Mouse (Mus musculus): ENCODE results near the gene Cd207. TPM values are rescaled to one million over a fixed set of nuclear protein-coding genes. Genes with fewer than 3 reads are reported as not detected.
"Not testable (repeated sequence)": the region's sequence is repeated elsewhere in the genome, so short reads cannot be mapped to it uniquely, and the experiment has no call there.

Cd207 gene
- total RNA-seq, 2 experiments from 2014 or later: 0.37 to 0.76 TPM

DNA sequence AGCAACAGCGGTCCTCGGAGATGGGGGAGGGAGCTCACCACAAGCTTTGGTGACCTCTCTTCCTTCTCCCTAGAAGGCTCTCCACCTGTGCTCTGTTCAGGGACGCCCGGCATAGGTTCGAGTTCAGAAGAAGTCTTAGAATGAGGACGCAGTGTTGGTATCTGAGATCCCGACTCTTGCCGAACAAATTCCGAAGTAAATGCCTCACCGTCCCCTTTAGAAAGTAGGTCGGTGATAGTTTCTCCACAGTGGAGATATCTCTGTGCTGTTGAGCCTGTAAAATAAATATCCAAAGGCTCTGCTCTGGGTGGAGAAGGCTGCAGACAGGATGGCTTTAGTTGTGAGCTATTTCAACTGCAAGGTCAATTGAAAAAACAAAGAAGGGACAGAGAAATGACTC is 23.3 kb upstream of the Cd207 start:
- intact Hi-C loops (cut with DNase I): no loop called here
- DNase-seq: no peak

DNA sequence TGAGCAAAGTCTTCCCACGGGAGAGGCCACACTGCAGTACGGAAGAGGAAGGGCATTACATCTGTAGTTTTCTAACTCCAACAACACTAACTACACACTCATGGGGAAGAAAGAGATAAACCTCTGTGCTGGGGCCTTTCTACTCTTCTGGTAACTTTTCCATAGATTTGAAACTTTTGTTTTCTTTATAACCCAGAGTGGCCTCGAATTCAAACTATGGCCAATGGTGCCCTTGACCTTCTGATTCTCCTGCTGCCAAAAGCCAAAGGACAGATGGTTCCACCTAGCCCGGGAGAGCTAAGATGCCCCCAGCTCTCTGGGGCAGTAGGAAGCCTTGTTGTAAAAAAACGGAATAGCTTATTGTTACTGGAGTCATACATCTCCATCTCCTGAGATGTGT is 22.3 kb upstream of the Cd207 start:
- intact Hi-C loops (cut with DNase I): no loop called here
- DNase-seq: no peak

DNA sequence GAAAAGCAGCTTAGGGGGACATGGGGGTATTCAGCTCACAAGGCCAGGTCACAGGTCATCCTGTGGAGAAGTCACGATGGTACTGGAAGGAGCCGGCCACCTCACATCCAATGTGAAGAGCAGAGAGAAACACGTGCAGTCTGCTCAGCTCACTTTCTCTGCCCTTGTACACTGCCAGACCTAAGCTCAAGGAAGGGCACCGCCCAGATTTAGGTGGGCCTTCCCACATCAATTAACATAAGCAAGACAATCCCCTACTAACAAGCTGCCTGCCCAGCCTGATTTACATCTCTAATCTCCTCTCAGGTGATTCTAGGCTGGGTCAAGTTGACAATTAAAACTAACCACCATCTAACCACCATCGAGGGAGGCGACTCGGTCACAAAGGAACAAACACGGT is 20.3 kb upstream of the Cd207 start:
- intact Hi-C loops (cut with DNase I): no loop called here
- no peak for DNase-seq

DNA sequence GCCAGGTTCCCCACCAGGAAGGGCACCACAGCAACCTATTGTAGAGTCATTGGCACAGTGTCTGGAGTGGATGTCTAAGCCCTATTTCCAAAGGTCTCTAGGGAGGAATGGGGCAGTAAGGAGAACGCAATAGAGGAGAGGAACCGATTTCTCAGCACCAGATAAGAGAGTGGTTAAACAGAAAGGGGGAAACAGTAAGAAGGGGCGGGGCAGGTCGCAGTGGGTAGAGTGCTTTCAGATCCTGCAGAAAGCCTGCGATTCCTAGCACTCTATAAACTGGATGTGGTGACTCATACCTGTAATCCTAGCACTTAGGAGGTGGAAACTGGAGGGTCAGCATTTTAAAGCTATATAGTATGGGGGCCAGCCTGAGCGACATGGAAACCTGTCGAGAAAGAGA is 19.0 kb upstream of the Cd207 start:
- DNase-seq: no peak
- intact Hi-C loops (cut with DNase I): no loop called here

DNA sequence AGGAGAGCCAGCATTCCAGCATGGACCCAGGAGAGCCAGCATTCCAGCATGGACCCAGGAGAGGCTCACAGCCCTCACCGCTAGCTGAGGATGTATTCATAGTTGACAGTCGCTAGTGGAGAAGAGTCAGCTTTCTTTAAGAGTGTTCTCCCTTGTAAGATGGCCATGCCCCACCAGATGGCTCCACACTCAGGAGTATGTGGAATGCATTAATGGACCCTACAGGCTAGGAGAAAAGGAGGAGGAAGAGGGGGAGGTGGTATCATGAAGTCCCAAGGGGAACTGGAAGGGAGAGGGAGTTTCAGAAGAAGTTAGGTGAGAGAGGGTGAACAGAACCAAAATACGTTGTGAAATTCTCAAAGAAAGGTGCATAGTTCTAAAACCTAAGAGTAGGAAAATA is 18.1 kb upstream of the Cd207 start:
- no peak for DNase-seq
- intact Hi-C loops (cut with DNase I): no loop called here

DNA sequence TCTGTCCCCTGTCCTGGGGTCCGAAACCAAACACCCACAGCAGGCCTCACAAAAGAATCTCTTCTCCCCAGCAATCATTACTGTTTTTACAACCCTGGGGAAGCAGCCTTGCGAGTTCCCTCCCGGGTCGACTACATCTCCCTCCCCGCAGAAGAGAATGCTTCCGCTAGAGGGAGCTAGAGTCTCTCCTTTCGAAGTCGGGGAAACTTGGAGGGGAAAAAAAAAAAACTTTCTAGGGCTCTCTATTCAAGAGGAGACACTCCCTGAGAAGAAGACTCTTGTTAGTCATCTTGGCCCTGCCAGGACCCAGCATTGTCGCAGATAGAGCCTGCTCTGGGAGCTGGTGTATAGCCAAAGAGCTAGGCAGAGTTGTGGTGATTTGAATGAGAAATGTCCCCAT is 16.2 kb upstream of the Cd207 start:
- intact Hi-C loops (cut with DNase I): loop anchor here (1.0 kb wide), 1 partner anchor 37 kb away; no protein-coding TSS in a partner anchor
- DNase-seq: peak; percentile 23 to 78

DNA sequence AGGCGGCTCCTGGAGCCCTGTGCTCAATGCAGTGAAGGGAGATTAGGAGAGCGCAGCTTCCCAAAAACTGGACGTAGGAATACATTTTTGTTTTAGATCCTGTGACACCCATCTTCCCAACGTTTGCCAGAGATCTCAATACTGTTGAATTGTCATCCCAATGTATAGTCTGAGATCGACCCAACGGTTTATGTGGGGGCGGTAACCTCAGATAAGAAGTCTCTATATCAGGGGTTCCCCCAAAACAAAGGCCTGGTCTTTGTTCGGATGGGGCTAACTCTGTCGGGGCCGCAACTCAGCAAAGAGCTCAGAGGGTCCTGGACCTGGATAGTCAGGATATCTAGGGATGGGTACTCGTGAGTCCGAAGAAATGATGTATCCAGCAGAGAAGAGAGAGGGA is 15.3 kb upstream of the Cd207 start:
- DNase-seq: no peak
- intact Hi-C loops (cut with DNase I): no loop called here

DNA sequence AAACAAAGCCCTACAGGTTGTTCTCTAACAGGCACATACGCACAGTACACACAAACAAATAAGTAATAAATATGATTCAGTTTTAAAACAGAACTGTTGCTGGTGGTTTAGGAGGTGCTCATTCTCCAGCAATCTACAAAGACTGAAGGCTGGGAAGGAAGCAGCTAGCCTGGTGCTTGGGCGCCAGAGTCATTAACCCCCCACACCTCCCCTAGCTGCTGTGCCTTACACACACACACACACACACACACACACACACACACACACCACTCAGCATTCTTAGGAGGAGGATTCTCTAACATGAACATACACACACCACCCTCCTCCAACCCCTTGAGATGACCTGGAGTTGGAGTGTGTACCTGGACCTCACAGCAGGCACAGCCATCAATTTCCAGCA is 13.3 kb upstream of the Cd207 start:
- intact Hi-C loops (cut with DNase I): no loop called here
- DNase-seq: no peak

DNA sequence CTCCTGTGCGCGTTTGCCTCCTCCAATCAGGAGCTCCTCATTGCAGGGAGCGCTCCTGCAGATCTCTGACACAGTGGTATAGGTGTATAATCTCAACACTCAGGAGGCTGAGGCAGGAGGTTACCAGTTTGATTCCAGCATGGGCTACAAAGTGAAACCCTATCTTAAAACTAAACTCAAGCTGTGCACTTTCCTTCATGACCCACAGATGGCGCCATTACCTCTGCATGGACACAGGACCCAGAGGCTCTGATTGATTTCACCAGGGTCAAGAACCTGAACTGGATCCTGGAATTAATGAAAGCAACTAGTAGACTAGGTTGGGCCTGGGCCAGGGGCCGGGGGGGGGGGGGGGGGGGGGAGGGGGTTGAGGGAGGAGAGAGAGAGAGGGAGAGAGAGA is 12.6 kb upstream of the Cd207 start:
- DNase-seq: peak; percentile 43 to 69

DNA sequence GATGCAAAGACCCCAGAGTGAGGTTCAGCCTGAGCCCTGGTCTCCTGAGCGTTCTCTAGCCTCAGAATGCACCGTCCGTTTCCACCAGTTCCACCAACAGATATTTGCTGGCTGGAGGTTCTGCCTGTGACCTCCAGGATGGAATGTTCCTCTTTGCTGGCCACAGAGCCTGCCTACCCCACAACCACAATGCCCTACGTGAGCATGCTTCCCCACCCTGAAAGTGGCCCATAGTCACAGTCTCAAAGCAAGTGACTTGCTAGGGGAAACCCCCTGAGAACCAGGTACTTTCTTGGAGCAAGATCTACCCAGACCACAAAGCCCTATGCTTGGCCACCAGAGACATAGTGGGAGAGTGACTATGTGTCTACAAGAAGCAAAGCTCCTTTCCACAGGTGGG is 11.7 kb upstream of the Cd207 start:
- intact Hi-C loops (cut with DNase I): no loop called here
- no peak for DNase-seq

More for the DNA sequence above, 12.6 kb upstream of the Cd207 start:
- intact Hi-C loops (cut with DNase I): no loop called here

DNA sequence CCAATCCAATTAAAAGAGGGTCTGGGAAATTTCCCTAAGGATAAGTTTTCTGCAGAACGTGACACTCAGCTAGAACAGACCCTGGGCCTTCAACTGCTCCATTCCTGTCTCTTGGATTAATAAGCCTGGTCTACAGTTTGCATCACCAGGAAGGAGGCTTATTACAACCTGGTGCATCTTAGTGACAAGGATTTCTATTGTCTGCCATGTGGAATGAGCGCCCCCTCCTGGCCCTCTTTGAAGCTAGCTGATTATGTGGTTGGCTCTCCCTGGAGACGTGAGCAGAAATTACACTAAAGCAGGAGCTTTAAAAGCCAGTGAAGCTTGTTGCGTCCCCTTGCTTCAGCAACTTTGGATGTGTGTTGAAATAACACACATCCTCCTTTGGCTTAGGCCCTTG is 4.3 kb downstream of the Cd207 start:
- intact Hi-C loops (cut with DNase I): loop anchor here (1.0 to 10.0 kb wide), 3 partner anchors 90 to 449 kb away; no protein-coding TSS in a partner anchor
- peak; percentile 70 to 82 for DNase-seq

DNA sequence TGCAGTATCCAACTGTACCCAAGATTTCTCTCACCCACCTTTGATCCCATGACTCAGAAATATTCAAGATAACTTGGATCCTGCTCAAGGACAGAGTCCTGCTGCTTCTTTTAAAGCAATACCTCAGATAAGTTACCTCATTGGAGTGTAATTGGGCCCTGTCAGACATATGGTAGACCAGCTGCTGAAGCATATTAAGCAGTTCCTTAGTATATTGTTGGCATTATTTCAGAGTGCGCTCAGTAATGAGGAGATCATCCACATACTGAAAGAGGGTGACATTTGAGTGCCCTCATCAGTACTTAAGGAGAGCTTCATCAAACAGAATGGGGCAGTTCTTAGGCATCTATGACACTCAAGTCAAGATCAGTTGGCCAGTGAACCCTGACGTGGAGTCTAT is 12.6 kb downstream of the Cd207 start:
- no peak for DNase-seq
- intact Hi-C loops (cut with DNase I): no loop called here

DNA sequence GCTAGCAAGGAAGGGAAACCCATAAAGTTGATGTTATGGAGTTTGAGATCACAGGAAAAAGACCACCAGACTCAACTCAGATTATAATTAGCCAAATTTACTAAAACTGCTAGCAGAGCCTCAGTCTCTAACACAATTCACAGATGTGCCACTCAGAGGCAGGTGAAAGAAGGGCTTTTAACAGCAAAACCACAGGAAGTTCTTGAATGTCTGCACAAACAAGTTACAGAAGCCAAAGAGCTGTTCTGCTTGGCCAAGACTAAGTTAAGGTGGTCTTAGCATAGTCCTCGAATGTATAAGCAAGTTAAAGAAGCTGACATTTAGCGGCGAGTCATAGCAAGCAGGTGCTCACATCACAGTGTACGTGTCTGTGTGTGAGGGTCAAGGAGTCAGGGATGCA is 16.8 kb downstream of the Cd207 start:
- intact Hi-C loops (cut with DNase I): no loop called here
- no peak for DNase-seq

DNA sequence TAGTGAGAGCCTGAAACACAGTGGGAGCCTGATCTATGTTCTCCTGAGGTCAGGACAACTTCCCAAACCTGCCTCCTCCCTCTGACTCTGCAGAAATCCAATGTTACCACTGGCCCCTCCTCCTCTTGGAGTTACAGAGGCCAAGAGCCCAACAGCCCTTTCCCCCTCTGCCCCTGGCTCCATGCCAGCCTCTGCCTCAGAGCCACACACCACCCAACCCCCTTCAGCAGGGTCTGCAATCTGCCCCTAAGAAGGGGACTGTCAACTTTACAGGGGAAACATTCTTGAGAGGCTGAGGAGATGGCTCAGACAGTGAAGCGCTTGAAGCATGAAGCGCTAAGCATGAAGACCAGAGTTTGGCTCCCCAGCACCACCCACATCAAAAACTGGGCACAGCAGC is 21.6 kb downstream of the Cd207 start, which contains the start of gene Clec4f:
TSS of gene Clec4f (minus strand) at position 101 of the 400 bp plus-strand sequence.
- DNase-seq: no peak
- intact Hi-C loops (cut with DNase I): no loop called here

DNA sequence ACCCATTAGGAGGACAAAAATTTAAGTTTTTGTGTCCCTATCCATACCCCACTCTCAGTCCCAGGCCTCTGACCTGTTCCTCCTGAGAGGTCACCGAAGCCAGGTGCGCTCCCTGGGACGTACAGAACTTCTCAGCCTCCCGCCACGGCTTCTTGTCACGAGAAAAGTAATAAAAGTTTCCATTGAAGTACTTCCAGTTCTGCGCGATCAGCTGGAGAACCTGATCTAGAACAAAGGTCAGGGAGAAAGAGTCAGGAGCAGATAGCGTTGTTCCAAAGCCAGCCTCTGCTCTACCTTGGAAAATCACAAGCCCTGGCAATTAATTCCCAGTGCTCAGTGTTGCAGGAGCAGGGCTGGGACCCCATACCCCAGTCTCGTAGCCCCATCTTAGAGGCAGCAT is 30.9 kb downstream of the Cd207 start:
- intact Hi-C loops (cut with DNase I): no loop called here
- DNase-seq: no peak

DNA sequence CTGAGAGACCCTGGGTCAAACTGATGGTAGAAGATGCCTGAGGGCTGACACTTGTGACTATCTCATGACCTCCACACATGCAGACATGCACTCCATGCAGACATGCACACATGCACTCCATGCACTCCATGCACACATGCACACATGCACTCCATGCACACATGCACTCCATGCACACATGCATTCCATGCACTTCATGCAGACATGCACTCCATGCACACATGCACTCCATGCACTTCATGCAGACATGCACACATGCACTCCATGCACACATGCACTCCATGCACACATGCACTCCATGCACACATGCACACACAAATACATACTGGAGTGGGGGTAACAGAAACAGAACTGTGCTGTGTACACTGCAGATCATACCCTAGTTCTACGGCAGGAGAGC is 42.3 kb downstream of the Cd207 start:
- intact Hi-C loops (cut with DNase I): no loop called here

DNA sequence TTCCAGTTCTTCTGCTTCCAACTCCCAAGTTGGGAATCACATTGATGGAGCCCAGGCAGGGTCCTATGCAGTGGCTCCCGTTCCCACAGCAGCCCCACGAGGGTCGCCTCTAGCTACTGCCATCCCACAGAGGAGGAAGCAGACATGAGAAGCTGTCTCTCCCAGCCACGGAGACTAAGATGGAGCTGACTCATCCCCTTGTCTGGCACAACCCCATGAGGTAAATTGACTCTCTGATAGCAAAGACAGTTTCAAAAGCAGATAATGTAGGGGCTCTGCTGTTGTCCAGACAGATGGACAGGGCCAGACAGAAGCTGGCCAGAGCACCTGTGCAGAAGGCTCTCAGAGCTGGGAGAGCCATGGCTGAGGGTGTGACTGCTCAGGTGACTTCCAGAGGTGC is 43.0 kb downstream of the Cd207 start:
- DNase-seq; intact Hi-C loops (cut with DNase I): not testable (repeated sequence)

More for the DNA sequence above, 42.3 kb downstream of the Cd207 start:
- no peak for DNase-seq

DNA sequence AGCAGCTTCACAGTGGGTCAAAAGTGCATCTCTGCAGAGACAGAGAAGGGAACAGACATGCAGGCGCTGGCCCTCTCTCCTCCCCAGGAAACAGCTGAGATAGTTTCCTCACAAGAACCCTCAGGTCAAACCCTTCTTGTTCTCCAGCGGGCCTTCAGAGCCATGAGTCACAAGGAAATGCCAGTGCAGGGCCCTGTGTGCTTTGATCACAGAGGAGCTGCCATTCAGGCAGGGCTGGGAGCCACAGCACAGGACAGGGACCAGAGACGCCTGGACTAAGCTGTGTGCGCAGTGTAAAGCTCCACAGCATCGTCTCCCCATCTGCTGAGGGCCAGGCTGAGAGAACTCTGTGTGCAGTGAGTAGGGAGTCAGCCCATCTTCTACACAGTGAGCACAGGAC is 43.6 kb downstream of the Cd207 start:
- DNase-seq; intact Hi-C loops (cut with DNase I): not testable (repeated sequence)

DNA sequence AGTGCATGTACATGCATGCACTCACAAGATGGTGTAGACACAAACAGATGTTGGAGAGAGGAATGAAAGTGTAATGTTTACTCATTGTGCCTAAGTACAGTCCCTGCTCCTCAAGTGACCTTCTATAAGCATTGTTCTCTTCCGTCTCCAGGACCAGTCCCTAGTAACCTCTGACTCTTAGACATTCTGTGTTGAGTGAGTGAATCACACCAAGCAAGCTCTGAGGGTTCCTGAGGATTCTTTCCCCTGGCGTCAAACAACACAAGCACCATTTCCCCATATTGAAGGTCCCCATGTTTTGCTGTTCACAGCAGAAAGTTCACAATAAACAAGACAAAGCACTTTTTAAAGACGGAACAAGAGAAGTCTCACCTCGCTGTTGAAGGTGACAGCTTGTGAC is 45.8 kb downstream of the Cd207 start:
- DNase-seq: no peak
- intact Hi-C loops (cut with DNase I): no loop called here

DNA sequence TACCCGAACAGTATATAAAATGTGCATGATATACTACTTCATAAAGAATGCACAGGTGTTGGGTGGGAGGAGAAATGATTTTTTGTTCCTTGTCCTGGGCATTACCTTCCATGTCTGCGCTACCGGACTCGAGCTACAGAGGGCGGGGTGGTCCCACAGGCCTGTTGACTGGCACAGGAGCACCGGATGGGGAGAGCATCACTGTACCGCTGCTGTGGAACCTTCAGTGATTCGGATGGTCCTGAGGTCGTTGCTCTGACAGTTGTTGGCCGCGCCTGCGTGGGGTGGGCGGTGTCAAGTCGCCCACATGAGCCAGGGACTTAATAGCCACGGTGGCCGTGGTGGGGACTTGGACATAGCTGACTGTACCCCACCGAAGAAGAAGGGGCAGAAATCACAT is 50.9 kb downstream of the Cd207 start:
- intact Hi-C loops (cut with DNase I): no loop called here

More for the DNA sequence above, 50.9 kb downstream of the Cd207 start:
- DNase-seq: no peak

All from heart, postnatal 14 days (tissue).